Mouse (Mus musculus): ENCODE data around the gene Sval1. TPM values are rescaled to one million over a fixed set of nuclear protein-coding genes. Genes with fewer than 3 reads are reported as not detected.

The Sval1 gene
- not detected in 2 replicates for polyA plus RNA-seq (2014; fragmentation: Nextera tagmentation; extraction: Ambion mirVana)

- 67% methylated on average over 1 of the region's 1 CpGs for WGBS
- no peak within 1 kb of the TSS for H3K27ac ChIP-seq (ENCODE audit: low read depth, low read length)
- no peaks in the 10 kb centered on the region for H3K27me3 ChIP-seq (ENCODE audit: control insufficient read depth, insufficient read depth, low read length)
- no peaks in the 10 kb centered on the region for H3K36me3 ChIP-seq (ENCODE audit: control insufficient read depth, insufficient read depth, low read length)
- H3K4me2 ChIP-seq (replicated peaks; ENCODE audit: low read depth, low read length): no peak within 1 kb of the TSS
- no peak for ATAC-seq (ENCODE audit: low FRiP score, low TSS enrichment)
- no peak within 1 kb of the TSS for H3K4me3 ChIP-seq (ENCODE audit: low read length)
- no peak within 1 kb of the TSS for H3K9ac ChIP-seq (ENCODE audit: low read depth, low read length)
- H3K9me3 ChIP-seq (ENCODE audit: control insufficient read depth, low read length): no peaks in the 10 kb centered on the region
- no peaks in the 10 kb centered on the region for H3K4me1 ChIP-seq (ENCODE audit: control insufficient read depth, insufficient read depth, low read length)
Observed at GRCm38 (mm10) chr6:41951330-41951729, at the start of gene Sval1. Gene Sval1, plus strand, starts transcription at chr6:41951630.

- Histone ChIP-seq H3K36me3 (ENCODE audit: control insufficient read depth, insufficient read depth, low read length) (no peaks in the 10 kb centered on the region), H3K9me3 (ENCODE audit: control insufficient read depth, low read length) (no peaks in the 10 kb centered on the region), H3K27me3 (ENCODE audit: control insufficient read depth, insufficient read depth, low read length) (no peaks in the 10 kb centered on the region), H3K27ac (ENCODE audit: low read depth, low read length) (no peak overlapping the region), H3K4me1 (ENCODE audit: control insufficient read depth, insufficient read depth, low read length) (no peaks in the 10 kb centered on the region), H3K4me2 (replicated peaks; ENCODE audit: low read depth, low read length) (no peak overlapping the region), H3K4me3 (ENCODE audit: low read length) (no peak overlapping the region), H3K9ac (ENCODE audit: low read depth, low read length) (no peak overlapping the region)
- 87% methylated on average over 5 of the region's 5 CpGs for WGBS
- no peak for ATAC-seq (ENCODE audit: low FRiP score, low TSS enrichment)
Observed at GRCm38 (mm10) chr6:41911625-41912024, 39.8 kb upstream of the Sval1 start.

GRCm38 (mm10) chr6:41914883-41915282 is 36.5 kb upstream of the Sval1 start:
- no peak for ATAC-seq (ENCODE audit: low FRiP score, low TSS enrichment)
- Histone ChIP-seq H3K9me3 (ENCODE audit: control insufficient read depth, low read length) (no peaks in the 10 kb centered on the region), H3K9ac (ENCODE audit: low read depth, low read length) (no peak overlapping the region), H3K27ac (ENCODE audit: low read depth, low read length) (no peak overlapping the region), H3K4me2 (replicated peaks; ENCODE audit: low read depth, low read length) (no peak overlapping the region), H3K4me1 (ENCODE audit: control insufficient read depth, insufficient read depth, low read length) (no peaks in the 10 kb centered on the region), H3K4me3 (ENCODE audit: low read length) (no peak overlapping the region), H3K36me3 (ENCODE audit: control insufficient read depth, insufficient read depth, low read length) (no peaks in the 10 kb centered on the region), H3K27me3 (ENCODE audit: control insufficient read depth, insufficient read depth, low read length) (no peaks in the 10 kb centered on the region)
- 89% methylated on average over 2 of the region's 2 CpGs for WGBS

GRCm38 (mm10) chr6:41967840-41968239 is 16.4 kb downstream of the Sval1 start, which contains the start of gene Sval3:
Gene Sval3, plus strand, starts transcription at chr6:41968140.
- ATAC-seq (ENCODE audit: low FRiP score, low TSS enrichment): no peak
- H3K4me3 ChIP-seq (ENCODE audit: low read length): no peak within 1 kb of the TSS
- WGBS: 81% methylated on average over 1 of the region's 1 CpGs
- no peak within 1 kb of the TSS for H3K27ac ChIP-seq (ENCODE audit: low read depth, low read length)
- H3K36me3 ChIP-seq (ENCODE audit: control insufficient read depth, insufficient read depth, low read length): no peaks in the 10 kb centered on the region
- H3K4me2 ChIP-seq (replicated peaks; ENCODE audit: low read depth, low read length): no peak within 1 kb of the TSS
- H3K9ac ChIP-seq (ENCODE audit: low read depth, low read length): no peak within 1 kb of the TSS
- H3K27me3 ChIP-seq (ENCODE audit: control insufficient read depth, insufficient read depth, low read length): no peaks in the 10 kb centered on the region
- no peaks in the 10 kb centered on the region for H3K9me3 ChIP-seq (ENCODE audit: control insufficient read depth, low read length)
- H3K4me1 ChIP-seq (ENCODE audit: control insufficient read depth, insufficient read depth, low read length): no peaks in the 10 kb centered on the region

Other genes starting within 250 kb of the Sval1 start
- gene Kel, start 247.3 kb upstream of the Sval1 start, polyA plus RNA-seq (2014; fragmentation: Nextera tagmentation; extraction: Ambion mirVana): 1.2 and 1.8 TPM in 2 replicates
- gene Olfr459, start 176.5 kb upstream of the Sval1 start, polyA plus RNA-seq (2014; fragmentation: Nextera tagmentation; extraction: Ambion mirVana): not detected in 2 replicates
- gene Pip, start 104.1 kb upstream of the Sval1 start, polyA plus RNA-seq (2014; fragmentation: Nextera tagmentation; extraction: Ambion mirVana): not detected in 2 replicates
- not detected in 2 replicates for gene Sval2, start 98.6 kb upstream of the Sval1 start, polyA plus RNA-seq (2014; fragmentation: Nextera tagmentation; extraction: Ambion mirVana)
- not detected in 2 replicates for gene Sval3, start 16.5 kb downstream of the Sval1 start, polyA plus RNA-seq (2014; fragmentation: Nextera tagmentation; extraction: Ambion mirVana)
- gene Sva, start 86.8 kb downstream of the Sval1 start, polyA plus RNA-seq (2014; fragmentation: Nextera tagmentation; extraction: Ambion mirVana): not detected in 2 replicates
- gene Tas2r139, start 189.3 kb downstream of the Sval1 start, polyA plus RNA-seq (2014; fragmentation: Nextera tagmentation; extraction: Ambion mirVana): not detected in 2 replicates

All from kidney, embryonic 14.5 days (tissue).